Mouse (Mus musculus) midbrain, embryonic 12.5 days (tissue): ENCODE measurements around the gene Golga2. TPM values are rescaled to one million over a fixed set of nuclear protein-coding genes. Genes with fewer than 3 reads are reported as not detected.

Source experiments
- ATAC-seq: fragments of 200-750 bp; cut with Nextera tagmentation; 2 replicates; pipeline ENCODE4 v1.8.0; 2017; ENCODE audit warnings: low read depth, moderate TSS enrichment, moderate library complexity; ENCODE audit not compliant: low FRiP score
- H3K27ac ChIP-seq: fragments of 300-500 bp; sonication (generic); replicated peaks from 2 replicates; pipeline ENCODE4 v1.5.1; 2016; ENCODE audit warnings: mild to moderate bottlenecking
- H3K27me3 ChIP-seq: fragments of 300-500 bp; sonication (generic); 2 replicates; pipeline ENCODE4 v1.6.1; 2016; ENCODE audit warnings: mild to moderate bottlenecking
- H3K36me3 ChIP-seq: fragments of 300-500 bp; sonication (generic); 2 replicates; pipeline ENCODE4 v1.6.1; 2016
- H3K4me1 ChIP-seq: fragments of 300-500 bp; sonication (generic); 2 replicates; pipeline ENCODE4 v1.6.1; 2016
- H3K4me2 ChIP-seq: fragments of 300-500 bp; sonication (generic); replicated peaks from 2 replicates; pipeline ENCODE4 v1.6.1; 2016; ENCODE audit warnings: mild to moderate bottlenecking, moderate library complexity
- H3K4me3 ChIP-seq: fragments of 300-500 bp; sonication (generic); 2 replicates; pipeline ENCODE4 v1.5.1; 2016; ENCODE audit warnings: mild to moderate bottlenecking
- H3K9ac ChIP-seq: fragments of 300-500 bp; sonication (generic); replicated peaks from 2 replicates; pipeline ENCODE4 v1.6.1; 2016; ENCODE audit warnings: mild to moderate bottlenecking, moderate library complexity
- H3K9me3 ChIP-seq: fragments of 300-500 bp; sonication (generic); 2 replicates; pipeline ENCODE4 v1.6.1; 2016; ENCODE audit warnings: mild to moderate bottlenecking
- WGBS: fragments of 180-500 bp; shearing (Covaris S2); methylation state at CpG from one replicate; pipeline ENCODE4 v1.1.7; 2016; 5-methylcytosine and 5-hydroxymethylcytosine counted together
- polyA plus RNA-seq: library from polyadenylated mRNA; unstranded; fragments of >200 nt; fragmentation: Nextera tagmentation; extraction: Ambion mirVana; gene quantifications from 2 replicates; pipeline ENCODE4 v1.2.1, GENCODE M21; 2016

The Golga2 gene
- polyA plus RNA-seq, 1 experiment from 2014 or later: 28.2 TPM

DNA sequence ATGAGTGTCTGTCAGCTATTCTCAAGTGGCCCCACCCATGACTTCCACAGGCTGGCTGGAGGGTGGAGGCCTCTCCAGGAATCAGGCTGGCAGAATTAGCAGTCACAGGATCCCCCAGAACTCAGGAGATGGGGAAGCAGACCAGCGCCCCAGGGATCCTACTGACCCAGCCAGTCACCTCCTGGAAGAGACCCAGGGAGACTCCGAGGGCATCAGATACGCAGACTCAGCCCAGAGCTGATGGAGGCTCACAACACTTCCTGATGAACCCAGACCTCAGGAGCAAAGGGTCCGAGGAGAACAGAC is 54.4 kb downstream of the Golga2 start:
- Histone ChIP-seq H3K4me1 (peaks cover 10% of the 10 kb centered on the region), H3K9me3 (no peaks in the 10 kb centered on the region), H3K4me3 (no peak overlapping the region), H3K27me3 (peaks cover 5% of the 10 kb centered on the region; the same call in 1 of the 2 replicates), H3K9ac (no peak overlapping the region), H3K36me3 (no peaks in the 10 kb centered on the region), H3K27ac (no peak overlapping the region), H3K4me2 (no peak overlapping the region)
- no peak for ATAC-seq
- WGBS: 91% methylated on average over 4 of the region's 4 CpGs

DNA sequence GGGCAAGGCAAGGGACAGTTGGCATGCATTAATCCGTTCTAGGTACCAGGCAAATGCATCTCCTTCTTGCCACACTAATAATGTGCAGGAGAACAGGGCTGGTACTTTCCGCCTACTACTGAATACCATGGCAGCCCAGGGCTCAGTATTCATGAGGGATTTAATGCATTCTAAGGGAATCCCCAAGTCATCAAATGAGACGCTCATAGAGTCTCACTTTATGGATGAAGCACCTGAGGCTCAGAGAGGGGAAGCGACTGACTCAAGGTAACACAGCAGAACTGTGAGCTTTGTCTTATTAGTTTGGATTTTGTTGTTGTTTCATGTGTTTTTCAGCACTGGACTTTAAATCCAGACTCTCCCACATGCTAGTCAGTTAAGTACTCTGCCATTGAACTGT is 54.9 kb downstream of the Golga2 start:
- Histone ChIP-seq H3K4me3 (no peak overlapping the region), H3K4me2 (no peak overlapping the region), H3K27ac (0 out of 2 replicates have a peak overlapping the region, but pooled peaks have one; percentile 30), H3K36me3 (no peaks in the 10 kb centered on the region), H3K9me3 (no peaks in the 10 kb centered on the region), H3K27me3 (peaks cover 1% of the 10 kb centered on the region; the same call in 1 of the 2 replicates), H3K4me1 (peaks cover 10% of the 10 kb centered on the region), H3K9ac (no peak overlapping the region)
- WGBS: 78% methylated on average over 4 of the region's 4 CpGs
- ATAC-seq: no peak

GRCm38 (mm10) chr2:32342539-32343350 is 55.6 kb downstream of the Golga2 start:
- 70% methylated on average over 6 of the region's 6 CpGs for WGBS
- H3K9me3 ChIP-seq: no peaks in the 10 kb centered on the region
- H3K4me3 ChIP-seq: no peak overlapping the region
- H3K27me3 ChIP-seq: no peaks in the 10 kb centered on the region
- no peak for ATAC-seq
- H3K4me1 ChIP-seq: peaks cover 10% of the 10 kb centered on the region
- H3K27ac ChIP-seq: 0 out of 2 replicates have a peak overlapping the region, but pooled peaks have one; percentile 30
- H3K36me3 ChIP-seq: no peaks in the 10 kb centered on the region
- no peak overlapping the region for H3K4me2 ChIP-seq
- H3K9ac ChIP-seq: 0 out of 2 replicates have a peak overlapping the region, but pooled peaks have one; percentile 11

DNA sequence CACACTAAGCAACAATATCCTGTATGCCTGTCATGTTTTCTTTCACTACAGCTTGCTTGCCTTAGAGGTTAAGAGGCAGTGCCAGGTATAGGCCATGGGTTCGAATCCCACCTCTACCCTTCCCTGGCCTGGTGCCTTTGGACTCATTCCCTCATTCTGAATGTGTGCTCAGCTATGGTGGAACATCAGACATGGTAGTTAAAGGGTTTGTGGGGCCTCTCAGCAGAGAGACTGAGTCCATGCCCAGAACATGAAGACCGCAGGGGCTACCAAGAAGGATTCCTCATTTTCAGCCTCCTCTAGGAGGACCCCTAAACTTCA is 56.1 kb downstream of the Golga2 start:
- ATAC-seq: no peak
- H3K9me3 ChIP-seq: no peaks in the 10 kb centered on the region
- H3K27ac ChIP-seq: no peak overlapping the region
- peaks cover 10% of the 10 kb centered on the region for H3K4me1 ChIP-seq
- 95% methylated on average over 2 of the region's 2 CpGs for WGBS
- no peak overlapping the region for H3K4me3 ChIP-seq
- no peaks in the 10 kb centered on the region for H3K36me3 ChIP-seq
- H3K4me2 ChIP-seq: no peak overlapping the region
- no peak overlapping the region for H3K9ac ChIP-seq
- 0 out of 2 replicates have a peak, but pooled peaks cover 3% of the 10 kb centered on the region for H3K27me3 ChIP-seq

DNA sequence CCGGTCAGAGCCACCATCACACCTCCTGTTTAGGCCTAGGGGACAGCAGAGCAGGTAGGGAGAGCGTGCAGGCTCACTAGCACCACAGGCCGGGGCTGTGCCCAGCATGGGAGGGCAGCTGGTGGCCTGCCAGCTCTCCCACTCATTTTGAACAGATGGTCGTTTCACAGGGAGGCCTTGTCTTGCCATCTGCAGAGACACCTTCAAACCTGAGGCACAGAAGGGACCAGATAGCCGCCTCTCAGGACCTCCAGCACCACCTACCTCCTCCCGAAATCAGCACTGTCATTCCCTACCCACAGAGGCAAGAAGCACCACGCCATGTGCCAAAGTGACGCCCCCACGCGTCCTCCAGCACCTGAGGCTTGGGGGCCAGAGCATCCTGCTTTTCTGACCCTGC is 56.9 kb downstream of the Golga2 start:
- peaks cover 10% of the 10 kb centered on the region for H3K4me1 ChIP-seq
- no peaks in the 10 kb centered on the region for H3K36me3 ChIP-seq
- no peaks in the 10 kb centered on the region for H3K9me3 ChIP-seq
- 0 out of 2 replicates have a peak overlapping the region, but pooled peaks have one; percentile 4 for H3K9ac ChIP-seq
- no peak overlapping the region for H3K27ac ChIP-seq
- H3K4me2 ChIP-seq: no peak overlapping the region
- H3K27me3 ChIP-seq: 0 out of 2 replicates have a peak, but pooled peaks cover 5% of the 10 kb centered on the region
- no peak overlapping the region for H3K4me3 ChIP-seq
- 86% methylated on average over 10 of the region's 10 CpGs for WGBS
- ATAC-seq: no peak

- H3K9ac ChIP-seq: no peak overlapping the region
- no peak overlapping the region for H3K27ac ChIP-seq
- 64% methylated on average over 14 of the region's 14 CpGs for WGBS
- H3K9me3 ChIP-seq: no peaks in the 10 kb centered on the region
- peaks cover 12% of the 10 kb centered on the region for H3K4me1 ChIP-seq
- no peak for ATAC-seq
- no peak overlapping the region for H3K4me3 ChIP-seq
- H3K36me3 ChIP-seq: no peaks in the 10 kb centered on the region
- no peak overlapping the region for H3K4me2 ChIP-seq
- 0 out of 2 replicates have a peak, but pooled peaks cover 8% of the 10 kb centered on the region for H3K27me3 ChIP-seq
Measured at GRCm38 (mm10) chr2:32344598-32345321, 57.6 kb downstream of the Golga2 start.

- no peaks in the 10 kb centered on the region for H3K9me3 ChIP-seq
- H3K4me3 ChIP-seq: no peak overlapping the region
- H3K4me2 ChIP-seq: no peak overlapping the region
- no peak for ATAC-seq
- no peak overlapping the region for H3K9ac ChIP-seq
- 81% methylated on average over 6 of the region's 6 CpGs for WGBS
- no peak overlapping the region for H3K27ac ChIP-seq
- H3K4me1 ChIP-seq: peaks cover 29% of the 10 kb centered on the region
- no peaks in the 10 kb centered on the region for H3K36me3 ChIP-seq
- H3K27me3 ChIP-seq: peaks cover 27% of the 10 kb centered on the region
Measured at GRCm38 (mm10) chr2:32347019-32347418, 59.8 kb downstream of the Golga2 start.

- 85% methylated on average over 11 of the region's 11 CpGs for WGBS
- no peaks in the 10 kb centered on the region for H3K36me3 ChIP-seq
- no peak overlapping the region for H3K9ac ChIP-seq
- peaks cover 31% of the 10 kb centered on the region for H3K27me3 ChIP-seq
- H3K27ac ChIP-seq: no peak overlapping the region
- H3K4me1 ChIP-seq: peaks cover 26% of the 10 kb centered on the region
- H3K9me3 ChIP-seq: no peaks in the 10 kb centered on the region
- H3K4me2 ChIP-seq: no peak overlapping the region
- no peak for ATAC-seq
- H3K4me3 ChIP-seq: no peak overlapping the region
Measured at GRCm38 (mm10) chr2:32348311-32348710, 61.1 kb downstream of the Golga2 start.

DNA sequence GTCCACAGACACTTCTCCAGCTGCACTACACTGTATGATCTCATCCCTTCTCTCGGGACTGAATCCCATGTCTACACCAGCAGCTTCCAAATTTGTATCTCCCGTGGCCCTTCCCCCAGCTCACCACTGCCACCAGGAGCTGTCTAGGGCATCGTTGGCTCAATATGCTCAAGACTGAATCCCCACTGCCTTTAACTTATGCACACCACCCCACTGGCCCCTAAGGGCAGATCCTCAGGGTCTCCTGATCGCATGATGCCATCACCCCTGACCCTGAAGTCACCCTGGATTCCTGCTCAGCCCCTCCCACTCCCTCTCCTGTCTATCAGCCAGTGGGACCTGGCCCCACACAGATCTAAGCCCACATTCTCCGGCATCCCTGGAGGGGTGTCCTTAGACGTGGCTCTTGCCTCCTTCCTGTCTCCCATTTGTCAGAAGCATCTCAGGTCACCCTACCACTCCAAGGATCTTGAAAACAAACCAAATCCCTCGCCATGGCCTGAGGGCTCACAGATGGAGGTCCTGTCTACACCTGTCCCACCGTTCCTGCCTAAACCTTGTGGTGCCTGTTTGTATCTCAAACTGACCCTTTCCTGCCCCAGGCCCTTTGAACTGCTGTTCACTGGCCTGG is 62.6 kb downstream of the Golga2 start:
- Histone ChIP-seq H3K27ac (no peak overlapping the region), H3K4me3 (no peak overlapping the region), H3K27me3 (peaks cover 31% of the 10 kb centered on the region), H3K9ac (no peak overlapping the region), H3K9me3 (no peaks in the 10 kb centered on the region), H3K36me3 (no peaks in the 10 kb centered on the region), H3K4me1 (peaks cover 26% of the 10 kb centered on the region), H3K4me2 (no peak overlapping the region)
- 64% methylated on average over 8 of the region's 8 CpGs for WGBS
- ATAC-seq: no peak

GRCm38 (mm10) chr2:32350471-32351051 is 63.4 kb downstream of the Golga2 start:
- H3K9ac ChIP-seq: no peak overlapping the region

GRCm38 (mm10) chr2:32351471-32351961 is 64.3 kb downstream of the Golga2 start:
- no peak for ATAC-seq
- H3K27ac ChIP-seq: peak overlapping the region; percentile 86
- H3K4me1 ChIP-seq: peaks cover 26% of the 10 kb centered on the region
- peaks cover 31% of the 10 kb centered on the region for H3K27me3 ChIP-seq
- H3K9ac ChIP-seq: peak overlapping the region; percentile 76
- WGBS: 58% methylated on average over 9 of the region's 9 CpGs
- H3K4me3 ChIP-seq: peak overlapping the region; percentile 54
- H3K4me2 ChIP-seq: peak overlapping the region; percentile 78
- H3K36me3 ChIP-seq: no peaks in the 10 kb centered on the region
- H3K9me3 ChIP-seq: no peaks in the 10 kb centered on the region

More at GRCm38 (mm10) chr2:32350471-32351051, 63.4 kb downstream of the Golga2 start:
- 0 out of 2 replicates have a peak overlapping the region, but pooled peaks have one; percentile 11 for H3K4me2 ChIP-seq
- no peak overlapping the region for H3K27ac ChIP-seq
- peaks cover 26% of the 10 kb centered on the region for H3K4me1 ChIP-seq
- no peaks in the 10 kb centered on the region for H3K9me3 ChIP-seq
- H3K36me3 ChIP-seq: no peaks in the 10 kb centered on the region
- WGBS: 55% methylated on average over 13 of the region's 13 CpGs
- H3K4me3 ChIP-seq: no peak overlapping the region
- peaks cover 31% of the 10 kb centered on the region for H3K27me3 ChIP-seq
- no peak for ATAC-seq
